Mouse (Mus musculus) bone marrow macrophage, adult 2 months (primary cell): ENCODE data around the gene Nanos2.

ENCODE experiments used
- CTCF ChIP-seq: IDR thresholded peaks from 2 replicates; pipeline ENCODE4 v1.5.1; 2012; ENCODE audit warnings: low read depth, mild to moderate bottlenecking, low read length, moderate library complexity
- POLR2A ChIP-seq: IDR thresholded peaks from 2 replicates; pipeline ENCODE4 v1.6.1; 2012; ENCODE audit warnings: mild to moderate bottlenecking, low read depth, low read length, borderline replicate concordance

DNA sequence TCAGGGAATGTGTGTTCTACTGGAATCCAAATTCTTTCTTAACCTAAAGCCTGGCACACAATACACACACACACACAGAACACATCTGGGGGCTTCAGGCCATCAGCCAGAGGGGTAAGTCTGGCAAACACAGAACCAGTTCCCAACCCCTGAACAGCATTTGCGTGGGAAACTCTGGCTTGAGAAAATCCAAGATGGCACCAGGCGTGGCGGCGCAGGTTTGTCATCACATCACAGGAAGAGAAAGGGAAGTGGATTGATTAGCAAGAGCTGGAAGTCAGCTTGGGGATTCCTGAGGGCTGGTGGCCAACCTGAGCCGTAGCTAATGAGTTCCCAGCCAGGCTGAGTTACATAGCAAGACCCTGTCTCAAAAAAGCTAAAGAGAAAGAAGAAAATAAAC is 21.9 kb upstream of the Nanos2 start:
- no peak for TF ChIP-seq CTCF
- no peak for TF ChIP-seq POLR2A
